Mouse (Mus musculus) telencephalon, adult 2 months (tissue): ENCODE data around the gene Abcc9.

ENCODE experiments used
- DNase-seq: peaks from one replicate; pipeline ENCODE4 v3.0.0-alpha.2; 2011; ENCODE audit warnings: low read depth, low spot score

Gene Abcc9

GRCm38 (mm10) chr6:142701652-142702637 is at the start of gene Abcc9:
Abcc9 (minus strand) TSS chr6:142702315.
- DNase-seq = no peak

- no peak for DNase-seq
Measured at GRCm38 (mm10) chr6:142751365-142751764, 49.2 kb upstream of the Abcc9 start.

DNA sequence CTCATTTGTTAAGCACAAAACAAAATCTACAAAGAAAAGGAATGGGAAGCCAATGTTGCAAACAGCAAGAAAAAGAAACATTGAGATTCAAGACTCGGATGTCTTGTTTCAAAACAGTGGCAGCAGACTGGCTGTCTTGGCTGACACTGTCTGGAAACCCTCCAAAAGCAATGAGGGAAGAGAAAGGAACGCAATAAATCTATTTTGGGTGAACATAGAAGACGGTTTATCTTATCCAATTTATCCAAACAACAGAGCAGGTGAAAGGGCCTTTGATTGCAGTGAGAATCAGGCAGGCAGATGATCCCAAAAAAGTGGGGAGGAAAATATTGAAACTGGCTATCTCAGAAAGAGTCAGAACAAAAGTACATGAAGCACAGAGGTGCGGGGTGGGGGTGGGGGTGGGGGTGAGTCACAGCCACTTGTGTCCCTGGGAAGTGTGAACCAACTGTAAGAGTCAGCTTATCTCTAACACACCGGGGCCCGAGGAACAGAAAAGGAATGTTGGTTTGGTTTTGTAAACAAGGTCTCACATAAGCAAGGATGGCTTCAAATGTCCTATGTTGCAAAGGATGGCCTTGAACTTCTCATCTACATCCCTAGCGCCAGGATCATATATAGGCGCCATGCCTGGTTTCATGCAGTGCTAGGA is 46.1 kb upstream of the Abcc9 start:
- no peak for DNase-seq

DNA sequence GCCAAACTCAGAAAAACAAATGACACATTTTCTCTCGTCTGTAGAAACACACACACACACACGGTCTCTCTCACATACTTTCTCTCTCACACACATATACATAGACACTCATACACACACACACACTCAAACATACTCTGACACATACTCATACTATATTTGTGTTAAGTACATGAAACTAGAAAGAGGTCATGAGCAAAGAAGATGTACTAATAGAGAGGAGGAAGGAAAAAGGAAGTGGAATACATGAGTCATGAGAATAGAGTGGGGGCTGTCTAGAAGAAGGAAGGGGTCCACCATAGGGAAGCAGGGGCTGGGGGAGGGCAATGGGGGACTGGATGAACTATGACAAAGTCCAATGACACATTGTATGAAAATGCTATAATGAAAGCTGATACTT is 45.0 kb upstream of the Abcc9 start:
- DNase-seq = no peak

GRCm38 (mm10) chr6:142746765-142747164 is 44.6 kb upstream of the Abcc9 start:
- DNase-seq = no peak

DNA sequence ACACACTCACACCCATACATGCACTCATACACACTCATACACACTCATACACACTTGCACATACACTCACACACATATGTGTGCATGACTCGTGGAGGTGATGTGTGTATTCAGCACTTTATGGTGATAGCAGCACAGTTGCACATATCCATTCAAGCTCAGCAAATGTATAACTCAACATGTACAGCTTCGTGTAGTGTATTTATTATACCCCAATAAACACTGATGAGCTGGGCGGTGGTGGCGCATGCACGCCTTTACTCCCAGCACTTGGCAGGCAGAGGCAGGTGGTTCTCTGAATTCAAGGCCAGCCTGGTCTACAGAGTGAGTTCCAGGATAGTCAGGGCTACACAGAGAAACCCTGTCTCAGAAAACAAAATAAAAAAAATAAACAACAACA is 43.4 kb upstream of the Abcc9 start:
- DNase-seq = no peak

DNA sequence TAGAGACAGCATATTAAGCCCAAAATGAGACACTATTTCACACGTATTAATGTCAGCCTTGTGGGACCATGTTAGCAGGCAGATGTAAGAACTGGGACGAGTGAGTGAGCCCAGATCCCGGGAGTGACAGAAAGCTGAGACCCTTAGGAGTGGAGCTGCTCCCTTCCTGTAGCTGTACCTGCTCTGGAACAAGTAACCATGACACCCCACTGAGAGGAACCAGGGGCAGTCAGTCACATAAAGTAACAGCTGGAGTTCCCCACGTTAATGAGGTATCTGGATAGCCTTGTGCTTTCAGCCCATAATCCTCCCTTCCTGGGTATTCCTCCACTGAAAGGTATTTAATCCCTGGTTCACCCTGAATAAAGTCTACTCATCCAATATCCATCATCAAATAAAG is 41.1 kb upstream of the Abcc9 start:
- no peak for DNase-seq

GRCm38 (mm10) chr6:142741763-142742162 is 39.6 kb upstream of the Abcc9 start:
- DNase-seq = no peak

- DNase-seq = no peak
Measured at GRCm38 (mm10) chr6:142738637-142739036, 36.5 kb upstream of the Abcc9 start.

DNA sequence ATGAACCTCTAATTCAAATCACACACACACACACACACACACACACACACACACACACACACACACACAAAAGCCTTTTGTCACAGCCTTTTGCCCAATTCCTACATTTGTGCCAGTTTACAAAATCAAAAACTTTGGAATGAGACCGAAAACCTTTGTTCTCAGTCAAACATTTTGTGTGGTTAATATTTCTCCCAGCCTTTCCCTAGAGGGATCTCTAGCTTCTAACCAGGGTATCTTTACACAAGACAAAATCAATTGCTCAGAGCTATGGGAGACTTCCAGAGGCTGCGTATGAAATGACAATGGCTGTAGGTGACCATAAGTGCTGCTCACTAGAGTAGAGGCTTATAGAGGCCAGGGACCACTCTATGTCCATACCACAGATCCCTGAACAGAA is 36.1 kb upstream of the Abcc9 start:
- no peak for DNase-seq

GRCm38 (mm10) chr6:142735302-142736005 is 33.3 kb upstream of the Abcc9 start:
- DNase-seq = no peak

- no peak for DNase-seq
Measured at GRCm38 (mm10) chr6:142732567-142733290, 30.6 kb upstream of the Abcc9 start.

DNA sequence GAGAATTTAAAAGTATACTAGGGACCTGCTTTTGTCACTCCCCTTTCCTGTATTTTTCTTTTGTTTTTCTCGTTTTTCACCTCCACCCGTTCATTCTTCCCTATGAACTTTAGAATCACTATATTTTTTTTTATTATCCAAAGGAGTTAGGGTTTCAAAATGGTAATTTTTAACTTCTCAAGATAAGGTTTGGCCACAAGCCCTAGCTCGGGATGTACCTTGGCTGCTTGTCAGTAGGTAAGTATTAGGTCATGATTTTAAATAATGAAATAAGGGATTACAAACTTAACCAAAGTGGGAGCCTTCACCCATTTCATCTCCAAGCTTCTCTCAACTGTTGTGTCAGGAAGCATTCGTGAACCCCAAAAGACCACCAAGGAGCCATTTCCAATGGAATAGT is 23.9 kb upstream of the Abcc9 start:
- DNase-seq = no peak

GRCm38 (mm10) chr6:142721731-142722130 is 19.6 kb upstream of the Abcc9 start:
- no peak for DNase-seq

- no peak for DNase-seq
Measured at GRCm38 (mm10) chr6:142720641-142721040, 18.5 kb upstream of the Abcc9 start.

DNA sequence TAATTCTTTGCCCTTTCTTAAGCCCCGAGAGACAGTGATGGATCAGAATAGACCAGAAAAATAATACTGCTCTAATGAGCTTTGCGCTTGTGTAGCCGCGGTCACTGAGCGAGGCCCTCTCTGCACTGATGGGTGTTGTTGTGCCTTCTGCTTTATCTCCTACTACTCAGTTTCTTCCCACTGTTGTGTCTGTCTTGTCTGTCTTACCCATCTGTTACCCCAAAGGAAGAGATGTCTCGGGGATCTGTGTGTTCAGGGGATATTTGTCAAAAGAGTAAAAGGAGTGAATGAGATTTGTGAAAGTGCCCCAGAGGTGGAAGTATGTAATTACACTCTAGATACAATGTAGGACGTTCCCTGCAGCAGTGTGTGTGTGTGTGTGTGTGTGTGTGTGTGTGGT is 16.1 kb upstream of the Abcc9 start:
- DNase-seq = no peak

DNA sequence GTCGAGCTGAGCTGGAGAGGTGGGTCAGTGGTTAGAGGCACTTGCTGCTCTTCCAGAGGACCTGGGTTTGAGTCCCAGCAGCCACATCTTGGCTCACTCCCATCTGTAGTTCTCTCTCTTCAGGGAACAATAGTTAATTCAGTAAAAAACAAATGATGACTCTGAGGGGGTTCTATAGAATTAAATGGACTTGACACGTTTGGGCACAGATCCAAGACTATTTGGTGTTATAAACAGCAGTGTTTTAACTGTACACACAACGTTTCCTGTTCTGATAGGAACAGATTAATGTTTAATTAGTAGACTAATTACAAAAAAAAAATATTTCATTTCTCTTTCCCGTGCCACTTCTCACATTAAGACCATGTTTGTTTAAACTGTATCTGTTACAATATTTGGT is 15.1 kb upstream of the Abcc9 start:
- DNase-seq = no peak

GRCm38 (mm10) chr6:142715026-142715425 is 12.9 kb upstream of the Abcc9 start:
- no peak for DNase-seq

DNA sequence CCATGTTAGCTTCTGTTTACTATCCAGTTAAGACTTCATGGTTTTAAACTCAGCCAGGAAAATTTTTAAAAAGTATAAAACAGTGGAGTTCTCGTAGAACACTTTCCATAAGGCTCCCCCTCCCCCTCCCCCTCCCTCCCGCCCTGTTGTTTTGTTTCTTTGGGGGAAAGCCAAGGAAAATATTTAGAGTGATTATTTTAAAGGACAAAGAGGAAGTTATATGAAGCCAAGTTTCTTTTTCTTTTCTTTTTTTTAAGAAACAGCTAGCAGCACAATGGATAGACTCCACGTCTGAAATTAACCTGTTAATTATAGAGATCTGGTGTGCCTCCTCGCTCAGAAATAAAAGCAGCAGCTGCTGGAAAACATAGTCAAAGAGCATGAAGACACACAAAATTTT is 9.0 kb upstream of the Abcc9 start:
- no peak for DNase-seq

- no peak for DNase-seq
Measured at GRCm38 (mm10) chr6:142710690-142711089, 8.6 kb upstream of the Abcc9 start.

DNA sequence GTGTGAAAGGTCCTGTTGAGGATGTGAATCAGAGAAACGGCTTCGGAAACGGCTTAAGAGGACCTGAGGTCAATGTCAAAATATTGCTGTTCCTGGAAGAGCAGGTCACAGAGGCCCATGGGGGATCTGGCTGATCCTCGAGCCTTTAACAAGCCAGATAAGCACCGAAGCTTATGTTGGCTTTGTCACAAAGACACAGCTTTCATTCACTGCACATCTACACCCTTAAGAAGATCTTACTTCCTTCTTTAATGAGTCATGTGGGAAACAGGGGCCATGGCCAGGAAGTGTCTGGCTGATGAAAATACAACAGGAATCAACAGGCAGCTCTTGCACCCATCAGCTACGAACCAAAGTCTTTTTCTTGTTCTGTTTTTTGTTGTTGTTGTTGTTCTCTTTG is 6.3 kb upstream of the Abcc9 start:
- DNase-seq = no peak

DNA sequence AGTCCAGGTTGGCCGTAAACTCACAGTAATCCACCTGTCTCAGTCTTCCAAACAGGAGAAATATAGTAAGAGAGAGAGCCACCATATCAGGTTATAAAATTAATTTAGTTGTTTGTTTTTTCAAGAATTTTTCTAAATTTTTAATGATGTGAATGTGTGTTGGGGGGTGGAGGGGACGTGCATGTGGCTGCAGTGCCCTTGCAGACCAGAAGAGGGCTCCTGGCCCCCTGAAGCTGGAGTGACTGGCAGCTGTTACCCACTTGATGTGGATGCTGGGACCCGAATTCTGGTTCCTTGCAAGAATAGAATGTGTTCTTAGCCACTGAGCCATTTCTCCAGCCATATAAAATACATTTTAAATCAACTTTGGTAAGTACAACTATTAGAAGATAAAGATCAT is 4.6 kb upstream of the Abcc9 start:
- no peak for DNase-seq
